Mouse (Mus musculus) cortical plate, adult 2 months (tissue): ENCODE results near the gene Cd2bp2.

Source experiments
- CTCF ChIP-seq: fragments of 200-500 bp; IDR thresholded peaks from 2 replicates; pipeline ENCODE4 v1.5.1; 2011; ENCODE audit warnings: mild to moderate bottlenecking, control low read depth, low read length; ENCODE audit not compliant: insufficient read depth; ENCODE audit errors: extremely low read depth
- POLR2A ChIP-seq: fragments of 200-500 bp; IDR thresholded peaks from 2 replicates; pipeline ENCODE4 v1.6.1; 2011; ENCODE audit warnings: mild to moderate bottlenecking, low read length, control low read depth; ENCODE audit not compliant: insufficient read depth; ENCODE audit errors: extremely low read depth

DNA sequence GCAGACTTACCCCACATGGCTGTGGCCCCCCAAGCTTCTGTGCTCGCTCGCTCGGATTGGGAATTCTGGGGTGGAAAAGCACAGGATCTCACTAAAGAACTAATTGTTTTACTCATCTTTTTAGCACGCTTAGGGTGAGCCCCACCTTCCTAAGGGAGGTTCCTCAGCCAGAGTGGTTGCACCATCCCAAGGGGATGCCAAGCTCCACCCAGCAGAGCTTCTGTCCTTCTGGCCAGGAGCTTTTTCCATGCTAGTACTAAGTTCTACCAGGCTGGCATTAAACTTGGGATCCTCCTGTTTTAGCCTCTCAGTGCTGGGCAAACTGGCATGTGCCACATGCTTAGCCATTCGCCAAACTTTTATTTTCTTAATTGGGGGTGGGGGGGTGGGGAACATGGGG lies 33.3 kb downstream of the Cd2bp2 start:
- TF ChIP-seq POLR2A (no peak), CTCF (no peak)
